Mouse (Mus musculus): Measurements from ENCODE around the gene Jak1. TPM values are rescaled to one million over a fixed set of nuclear protein-coding genes. Genes with fewer than 3 reads are reported as not detected.

Gene Jak1
- polyA plus RNA-seq, 1 experiment from 2014 or later: 85.2 TPM

DNA sequence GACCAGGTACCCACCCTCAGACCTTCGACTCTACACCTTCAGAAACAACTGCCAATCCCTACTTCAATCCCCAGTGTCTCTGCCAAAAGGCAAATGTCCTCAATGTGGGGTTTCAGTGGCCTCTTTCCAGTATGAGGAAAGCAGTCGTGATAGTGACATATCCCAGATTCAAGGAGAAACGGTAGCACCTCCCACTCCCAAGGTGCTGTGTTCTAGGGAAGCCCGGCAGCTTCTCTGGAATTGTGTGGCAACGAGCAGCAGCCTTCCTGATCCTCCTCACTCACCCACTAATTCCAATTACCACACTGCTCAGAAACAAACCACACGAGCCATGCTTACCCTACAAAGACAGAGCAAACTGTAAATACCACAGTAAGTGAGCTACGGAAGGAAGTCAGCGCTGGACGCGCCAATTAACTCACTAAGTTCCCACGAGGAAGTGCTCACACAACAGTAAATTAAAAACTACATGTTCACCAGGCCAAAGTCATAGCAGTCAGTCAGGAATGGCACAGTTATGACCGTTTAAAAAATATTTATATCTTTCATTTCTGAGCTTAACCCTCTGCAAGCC is 105.8 kb downstream of the Jak1 start:
- Histone ChIP-seq H3K4me3 (replicated peaks) (no peak overlapping the region), H3K27ac (replicated peaks) (no peak overlapping the region), H3K36me3 (peaks cover 66% of the 10 kb centered on the region), H3K9me3 (replicated peaks) (no peaks in the 10 kb centered on the region), H3K4me2 (no peak overlapping the region), H3K27me3 (replicated peaks) (no peaks in the 10 kb centered on the region), H3K4me1 (no peaks in the 10 kb centered on the region), H3K9ac (replicated peaks) (no peak overlapping the region)
- ATAC-seq (ENCODE audit: low FRiP score): no peak
- 64% methylated on average over 12 of the region's 12 CpGs for WGBS

DNA sequence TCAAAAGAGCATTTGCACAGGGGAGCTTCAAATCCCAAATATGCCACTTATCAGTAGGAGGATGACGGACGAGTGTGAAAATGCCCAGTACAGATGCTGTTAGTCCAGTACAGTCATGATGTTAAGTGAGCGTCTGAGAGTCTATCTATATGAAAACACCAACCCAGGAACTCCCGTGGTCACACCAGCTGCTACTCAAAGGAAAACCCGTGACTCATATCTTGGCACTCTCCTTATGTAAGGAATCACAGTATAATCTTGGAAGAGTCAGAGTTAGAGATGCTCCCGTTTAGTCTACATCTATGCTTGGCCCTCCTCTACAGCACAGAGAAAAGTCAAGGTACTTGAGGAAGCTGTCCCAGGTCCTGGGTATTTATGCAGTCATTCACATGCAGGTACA is 106.8 kb downstream of the Jak1 start:
- 96% methylated on average over 6 of the region's 6 CpGs for WGBS
- Histone ChIP-seq H3K9ac (replicated peaks) (no peak overlapping the region), H3K4me1 (no peaks in the 10 kb centered on the region), H3K4me2 (no peak overlapping the region), H3K36me3 (peaks cover 66% of the 10 kb centered on the region), H3K9me3 (replicated peaks) (no peaks in the 10 kb centered on the region), H3K27ac (replicated peaks) (no peak overlapping the region), H3K27me3 (replicated peaks) (no peaks in the 10 kb centered on the region), H3K4me3 (replicated peaks) (no peak overlapping the region)
- no peak for ATAC-seq (ENCODE audit: low FRiP score)

DNA sequence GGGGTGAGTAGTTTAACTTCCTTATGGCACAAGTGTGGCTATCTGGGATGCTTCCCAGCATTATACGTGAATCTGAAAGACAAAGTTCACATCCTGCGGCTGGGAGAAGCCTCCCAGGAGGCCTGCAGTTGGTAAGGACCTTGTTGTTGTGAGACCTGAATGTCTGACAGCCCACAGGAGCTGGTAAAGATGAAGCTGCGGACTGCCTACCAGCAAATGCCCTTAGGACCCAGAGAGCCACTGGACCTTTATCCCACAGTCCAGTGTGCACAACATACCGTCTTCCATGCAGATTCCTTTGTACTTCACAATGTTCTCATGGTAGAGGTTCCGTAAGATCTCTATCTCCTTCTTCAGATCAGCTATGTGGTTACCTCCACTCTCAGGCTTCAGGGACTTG is 107.6 kb downstream of the Jak1 start:
- 93% methylated on average over 5 of the region's 5 CpGs for WGBS
- Histone ChIP-seq H3K4me2 (no peak overlapping the region), H3K9me3 (replicated peaks) (no peaks in the 10 kb centered on the region), H3K27me3 (replicated peaks) (no peaks in the 10 kb centered on the region), H3K36me3 (peaks cover 61% of the 10 kb centered on the region), H3K4me3 (replicated peaks) (no peak overlapping the region), H3K27ac (replicated peaks) (no peak overlapping the region), H3K4me1 (no peaks in the 10 kb centered on the region), H3K9ac (replicated peaks) (no peak overlapping the region)
- no peak for ATAC-seq (ENCODE audit: low FRiP score)

DNA sequence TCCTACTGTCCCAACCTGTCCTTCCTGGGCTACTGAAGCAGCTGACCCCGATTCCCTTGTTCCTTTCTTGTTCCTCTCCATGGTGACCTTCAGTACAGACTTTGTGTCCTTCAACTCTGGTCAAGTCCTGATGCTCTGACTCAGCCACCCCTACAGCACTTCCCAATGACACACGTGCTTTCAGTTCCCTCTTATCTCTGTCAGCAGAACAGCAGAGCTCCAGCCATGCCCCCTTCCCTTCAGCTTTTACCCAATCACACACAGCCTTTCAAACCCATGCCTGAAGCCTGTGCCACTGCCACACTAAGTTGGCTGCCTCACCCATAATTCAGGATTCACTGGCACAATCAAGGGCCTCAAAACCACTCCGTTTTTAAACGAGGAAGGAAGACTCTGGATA is 109.5 kb downstream of the Jak1 start:
- H3K4me2 ChIP-seq: no peak overlapping the region
- no peak for ATAC-seq (ENCODE audit: low FRiP score)
- H3K4me3 ChIP-seq (replicated peaks): no peak overlapping the region
- H3K9me3 ChIP-seq (replicated peaks): no peaks in the 10 kb centered on the region
- no peaks in the 10 kb centered on the region for H3K4me1 ChIP-seq
- no peak overlapping the region for H3K27ac ChIP-seq (replicated peaks)
- no peaks in the 10 kb centered on the region for H3K27me3 ChIP-seq (replicated peaks)
- peaks cover 58% of the 10 kb centered on the region for H3K36me3 ChIP-seq
- no peak overlapping the region for H3K9ac ChIP-seq (replicated peaks)
- whole genome bisulfite sequencing: 82% methylated on average over 4 of the region's 4 CpGs

DNA sequence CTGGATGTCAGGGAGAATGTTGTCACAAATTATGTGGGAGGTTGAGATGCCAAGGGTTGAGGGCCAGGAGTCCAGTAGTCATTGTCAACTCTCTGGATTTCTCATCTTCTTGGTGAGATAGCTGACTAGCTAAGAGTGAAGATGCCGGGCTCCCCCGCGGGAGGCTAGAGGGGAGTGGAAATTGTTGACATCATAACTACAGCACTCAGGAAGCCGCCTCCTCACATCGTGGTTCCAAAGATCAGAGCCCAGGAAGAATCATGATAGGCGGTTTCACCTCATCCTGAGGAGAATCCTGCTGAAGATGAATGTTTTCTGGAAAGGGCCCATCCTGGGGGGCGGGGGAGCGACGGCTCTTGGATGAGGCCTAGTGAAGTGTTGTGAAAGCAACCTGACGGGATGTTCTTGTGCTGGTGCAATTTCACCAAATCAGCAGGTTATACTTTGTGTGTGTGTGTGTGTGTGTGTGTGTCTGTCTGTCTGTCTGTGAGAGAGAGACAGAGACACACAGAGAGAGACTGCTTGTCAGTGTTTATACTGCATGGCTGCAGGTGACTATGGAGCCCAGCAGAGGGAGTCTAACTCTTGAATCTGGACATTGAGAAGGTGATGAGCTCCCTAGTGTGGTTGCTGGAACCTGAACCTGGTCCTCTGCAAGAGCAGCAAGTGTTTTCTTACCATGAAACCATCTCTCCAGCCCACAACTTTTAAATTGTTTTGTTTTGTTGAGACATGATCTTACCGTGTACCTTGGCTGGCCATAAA is 118.0 kb downstream of the Jak1 start:
- Histone ChIP-seq H3K9me3 (replicated peaks) (no peaks in the 10 kb centered on the region), H3K4me3 (replicated peaks) (no peak overlapping the region), H3K27me3 (replicated peaks) (no peaks in the 10 kb centered on the region), H3K4me1 (peaks cover 3% of the 10 kb centered on the region), H3K4me2 (no peak overlapping the region), H3K27ac (replicated peaks) (no peak overlapping the region), H3K9ac (replicated peaks) (no peak overlapping the region), H3K36me3 (peaks cover 10% of the 10 kb centered on the region)
- no peak for ATAC-seq (ENCODE audit: low FRiP score)
- 92% methylated on average over 11 of the region's 11 CpGs for WGBS

DNA sequence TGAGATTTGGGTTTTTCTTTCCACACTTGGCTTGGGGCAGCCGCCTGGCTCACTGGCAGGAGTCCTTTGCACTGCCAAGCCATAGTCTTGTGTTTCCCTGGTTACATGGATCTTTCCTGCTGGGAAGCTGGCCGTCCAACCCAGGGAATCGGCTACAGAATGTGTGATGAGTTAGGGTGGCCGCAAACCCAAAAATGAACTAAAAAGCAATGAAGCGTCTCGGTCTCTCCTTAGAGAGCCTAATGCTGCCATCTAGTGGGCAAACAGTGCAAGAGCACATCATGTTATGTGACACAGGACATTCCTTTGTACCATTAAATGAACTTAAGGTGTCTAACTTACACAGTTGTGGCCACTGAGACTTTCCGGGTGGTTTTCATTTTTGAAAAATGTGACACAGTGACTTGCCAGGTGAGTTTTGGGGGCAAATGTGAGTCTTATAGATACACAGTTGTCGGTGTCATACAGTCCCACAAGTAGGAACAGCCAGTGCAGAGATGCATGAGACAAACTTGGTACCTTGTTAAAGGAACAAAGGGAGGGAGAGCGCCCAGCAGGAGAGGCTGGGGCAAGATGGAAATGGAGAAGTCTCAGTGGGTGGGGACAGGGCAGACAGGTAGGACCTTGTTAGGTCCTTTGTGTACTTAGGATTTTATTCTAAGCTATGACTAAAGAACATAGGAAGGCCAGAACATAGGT is 118.9 kb downstream of the Jak1 start:
- 27% methylated on average over 9 of the region's 9 CpGs for WGBS
- no peaks in the 10 kb centered on the region for H3K27me3 ChIP-seq (replicated peaks)
- H3K36me3 ChIP-seq: peaks cover 7% of the 10 kb centered on the region
- H3K4me2 ChIP-seq: peak overlapping the region; percentile 48
- peaks cover 3% of the 10 kb centered on the region for H3K4me1 ChIP-seq
- H3K9ac ChIP-seq (replicated peaks): no peak overlapping the region
- H3K9me3 ChIP-seq (replicated peaks): no peaks in the 10 kb centered on the region
- ATAC-seq (ENCODE audit: low FRiP score): peak; percentile 88
- H3K4me3 ChIP-seq (replicated peaks): no peak overlapping the region
- H3K27ac ChIP-seq (replicated peaks): no peak overlapping the region

DNA sequence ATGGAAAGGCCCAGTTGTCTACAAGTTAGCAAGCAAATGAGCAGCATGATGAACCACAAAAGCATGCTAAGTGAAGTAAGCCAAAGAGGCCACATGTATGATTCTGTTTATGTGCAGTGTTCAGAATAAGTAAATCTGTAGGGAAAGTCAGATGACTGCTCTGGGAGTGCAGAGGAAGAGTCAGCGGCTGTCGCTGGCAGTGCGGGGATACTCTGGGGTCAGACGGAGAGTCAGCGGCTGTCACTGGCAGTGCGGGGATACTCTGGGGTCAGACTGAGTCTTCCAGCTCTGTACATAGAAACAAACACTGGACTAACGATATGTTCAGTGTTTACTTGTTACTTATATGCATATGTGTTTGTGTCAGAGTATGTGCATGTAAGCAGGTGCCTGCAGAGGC is 120.3 kb downstream of the Jak1 start:
- H3K4me2 ChIP-seq: no peak overlapping the region
- no peak overlapping the region for H3K27ac ChIP-seq (replicated peaks)
- peaks cover 3% of the 10 kb centered on the region for H3K4me1 ChIP-seq
- H3K9ac ChIP-seq (replicated peaks): no peak overlapping the region
- H3K4me3 ChIP-seq (replicated peaks): no peak overlapping the region
- 80% methylated on average over 7 of the region's 7 CpGs for WGBS
- H3K36me3 ChIP-seq: peaks cover 4% of the 10 kb centered on the region
- no peaks in the 10 kb centered on the region for H3K9me3 ChIP-seq (replicated peaks)
- no peaks in the 10 kb centered on the region for H3K27me3 ChIP-seq (replicated peaks)
- ATAC-seq (ENCODE audit: low FRiP score): no peak

DNA sequence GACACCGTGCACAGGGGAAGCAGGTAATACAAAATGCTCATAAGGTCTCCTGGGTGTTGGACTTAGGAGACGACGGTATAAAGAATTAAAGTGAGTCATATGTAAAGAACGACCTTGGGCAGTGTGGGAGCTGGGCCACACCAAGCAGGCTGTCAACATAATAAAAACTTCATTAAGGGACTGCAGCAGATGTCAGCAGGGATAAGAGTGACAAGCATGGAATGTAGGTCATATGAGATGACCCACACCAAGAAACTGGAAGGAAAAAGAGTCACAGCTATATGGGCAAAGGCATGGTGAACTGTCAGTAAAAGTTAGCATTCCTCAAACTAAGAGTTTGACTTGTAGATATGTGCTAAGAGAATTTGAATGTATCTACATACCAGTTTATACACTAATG is 120.7 kb downstream of the Jak1 start:
- WGBS: 69% methylated on average over 4 of the region's 4 CpGs
- no peak for ATAC-seq (ENCODE audit: low FRiP score)
- no peak overlapping the region for H3K4me2 ChIP-seq

DNA sequence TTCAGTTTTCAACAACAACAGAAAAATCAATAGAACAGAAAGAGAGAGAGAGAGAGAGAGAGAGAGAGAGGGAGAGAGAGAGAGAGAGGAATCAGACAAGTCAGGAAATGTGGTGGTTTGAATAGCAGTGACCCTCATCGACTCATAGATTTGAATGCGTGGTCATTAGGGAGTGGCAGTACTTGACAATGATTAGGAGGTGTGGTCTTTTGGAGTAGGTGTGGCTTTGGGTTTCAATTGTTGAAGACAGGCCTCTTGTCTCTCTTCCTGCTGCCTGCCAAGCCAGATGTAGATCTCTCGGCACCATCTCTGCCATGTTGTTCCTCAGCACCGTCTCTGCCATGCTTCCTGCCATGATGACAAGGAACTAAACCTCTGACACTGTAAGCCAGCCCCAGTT is 121.2 kb downstream of the Jak1 start:
- Histone ChIP-seq H3K36me3 (peaks cover 4% of the 10 kb centered on the region), H3K4me3 (replicated peaks) (no peak overlapping the region), H3K4me2 (no peak overlapping the region), H3K27ac (replicated peaks) (no peak overlapping the region), H3K4me1 (peaks cover 3% of the 10 kb centered on the region), H3K9ac (replicated peaks) (no peak overlapping the region), H3K9me3 (replicated peaks) (no peaks in the 10 kb centered on the region), H3K27me3 (replicated peaks) (no peaks in the 10 kb centered on the region)
- ATAC-seq (ENCODE audit: low FRiP score): no peak
- WGBS: 82% methylated on average over 4 of the region's 4 CpGs

More for the DNA sequence above, 120.7 kb downstream of the Jak1 start:
- Histone ChIP-seq H3K4me3 (replicated peaks) (no peak overlapping the region), H3K27ac (replicated peaks) (no peak overlapping the region), H3K36me3 (peaks cover 4% of the 10 kb centered on the region), H3K4me1 (peaks cover 3% of the 10 kb centered on the region), H3K27me3 (replicated peaks) (no peaks in the 10 kb centered on the region), H3K9me3 (replicated peaks) (no peaks in the 10 kb centered on the region), H3K9ac (replicated peaks) (no peak overlapping the region)

DNA sequence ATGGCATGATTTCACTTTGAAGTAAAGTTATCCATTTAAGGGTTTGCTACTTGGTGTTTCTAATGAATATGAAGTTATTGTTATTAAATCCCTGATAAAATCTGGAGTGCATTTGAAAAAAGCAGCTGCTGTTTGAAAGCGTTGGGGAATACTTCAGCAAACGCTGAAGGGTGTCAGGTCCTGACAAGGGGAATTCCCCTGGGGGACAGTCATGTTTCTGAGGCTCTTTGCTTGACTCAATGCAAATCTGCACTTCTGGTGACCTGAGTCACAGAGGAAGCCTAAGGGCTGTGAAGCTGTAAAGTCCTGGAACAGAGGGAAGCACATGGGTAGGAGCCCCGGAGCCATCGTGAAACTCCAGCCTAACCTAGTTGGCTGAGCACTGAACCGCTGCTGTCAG is 123.3 kb downstream of the Jak1 start:
- H3K36me3 ChIP-seq: no peaks in the 10 kb centered on the region
- WGBS: 79% methylated on average over 5 of the region's 5 CpGs
- H3K4me1 ChIP-seq: peaks cover 3% of the 10 kb centered on the region
- no peak overlapping the region for H3K4me2 ChIP-seq
- H3K9me3 ChIP-seq (replicated peaks): no peaks in the 10 kb centered on the region
- no peak for ATAC-seq (ENCODE audit: low FRiP score)
- no peak overlapping the region for H3K9ac ChIP-seq (replicated peaks)
- H3K27me3 ChIP-seq (replicated peaks): no peaks in the 10 kb centered on the region
- H3K27ac ChIP-seq (replicated peaks): no peak overlapping the region
- no peak overlapping the region for H3K4me3 ChIP-seq (replicated peaks)

DNA sequence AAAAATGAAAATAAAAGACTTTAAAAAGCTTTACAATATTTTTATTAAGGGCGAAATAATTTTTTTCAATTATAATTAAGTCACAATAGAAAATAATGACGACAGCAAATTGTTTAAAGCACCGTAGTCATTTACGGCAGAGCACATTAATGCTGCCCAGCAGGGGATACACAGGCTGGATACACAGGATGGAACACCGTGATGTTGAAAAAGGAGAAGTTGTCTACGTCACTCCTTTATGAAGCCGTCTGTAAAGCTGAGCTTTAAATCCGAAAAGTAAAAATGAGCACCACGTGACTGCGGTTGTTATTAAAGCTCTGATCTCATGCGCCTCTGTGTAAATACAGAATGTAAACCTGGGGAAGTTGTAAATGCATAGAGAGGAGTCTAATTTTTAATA is 127.1 kb downstream of the Jak1 start:
- 68% methylated on average over 11 of the region's 11 CpGs for WGBS
- Histone ChIP-seq H3K9me3 (replicated peaks) (no peaks in the 10 kb centered on the region), H3K4me1 (no peaks in the 10 kb centered on the region), H3K4me2 (no peak overlapping the region), H3K27me3 (replicated peaks) (no peaks in the 10 kb centered on the region), H3K9ac (replicated peaks) (no peak overlapping the region), H3K27ac (replicated peaks) (no peak overlapping the region), H3K4me3 (replicated peaks) (no peak overlapping the region), H3K36me3 (no peaks in the 10 kb centered on the region)
- ATAC-seq (ENCODE audit: low FRiP score): no peak

DNA sequence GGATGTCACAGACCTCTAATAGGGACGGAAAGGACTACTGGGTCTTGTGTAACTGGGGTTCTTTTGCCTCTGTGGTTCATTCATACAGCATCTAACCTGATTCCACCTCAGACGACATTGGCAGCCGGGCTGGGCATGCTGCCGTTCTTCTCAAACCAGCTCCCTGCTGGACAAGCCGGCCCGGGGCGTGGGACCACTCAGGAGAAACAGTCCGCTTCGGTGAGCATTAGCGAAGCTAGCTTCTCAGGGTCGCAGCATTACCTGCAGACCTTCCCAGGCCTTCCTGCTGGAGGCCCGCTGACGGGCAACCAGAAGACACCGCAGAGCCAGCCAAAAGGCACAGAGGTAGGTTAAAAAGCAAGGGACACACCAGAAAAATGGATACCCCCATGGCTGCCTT is 129.2 kb downstream of the Jak1 start:
- H3K36me3 ChIP-seq: no peaks in the 10 kb centered on the region
- H3K4me2 ChIP-seq: no peak overlapping the region
- no peak overlapping the region for H3K27ac ChIP-seq (replicated peaks)
- no peak overlapping the region for H3K9ac ChIP-seq (replicated peaks)
- no peaks in the 10 kb centered on the region for H3K27me3 ChIP-seq (replicated peaks)
- no peak overlapping the region for H3K4me3 ChIP-seq (replicated peaks)
- WGBS: 93% methylated on average over 14 of the region's 14 CpGs
- H3K4me1 ChIP-seq: no peaks in the 10 kb centered on the region
- ATAC-seq (ENCODE audit: low FRiP score): no peak
- H3K9me3 ChIP-seq (replicated peaks): no peaks in the 10 kb centered on the region

All from neural tube, embryonic 15.5 days (tissue).